Mouse (Mus musculus) megakaryocyte, embryonic 14.5 days (primary cell): ENCODE results near the gene Pdgfb.

Source experiments
- FLI1 ChIP-seq: IDR thresholded peaks from 2 replicates; pipeline ENCODE4 v1.6.1; 2012; ENCODE audit warnings: low read length, inconsistent platforms, mixed read lengths
- GATA1 ChIP-seq: IDR thresholded peaks from 3 replicates; pipeline ENCODE4 v1.6.1; 2012; ENCODE audit warnings: mixed read lengths, low read length, inconsistent platforms, borderline replicate concordance

GRCm38 (mm10) chr15:80013256-80014030, 1.3 kb downstream of the Pdgfb start:
- TF ChIP-seq GATA1 (no peak), FLI1 (no peak)
